Mouse (Mus musculus) testis, adult 2 months (tissue): ENCODE measurements around the gene Tcam1.

ENCODE experiments used
- CTCF ChIP-seq: fragments of 200-500 bp; IDR thresholded peaks from 2 replicates; pipeline ENCODE4 v1.5.1; 2012; ENCODE audit warnings: low read depth, mild to moderate bottlenecking, inconsistent platforms, low read length, moderate library complexity; ENCODE audit not compliant: control insufficient read depth, insufficient read depth, insufficient replicate concordance
- POLR2A ChIP-seq: fragments of 200-500 bp; IDR thresholded peaks from 2 replicates; pipeline ENCODE4 v1.6.1; 2012; ENCODE audit warnings: low read depth, mild to moderate bottlenecking, inconsistent platforms, low read length, moderate library complexity; ENCODE audit not compliant: control insufficient read depth

- TF ChIP-seq CTCF, result no peak
- TF ChIP-seq POLR2A, result no peak
Observed at GRCm38 (mm10) chr11:106334066-106334465, 57.6 kb downstream of the Tcam1 start.
